Mouse (Mus musculus) bone marrow, adult 2 months (tissue): Measurements from ENCODE around the gene Epm2aip1.

Experiments used
- CTCF ChIP-seq: fragments of 200-500 bp; IDR thresholded peaks from 2 replicates; pipeline ENCODE4 v1.5.1; 2011; ENCODE audit warnings: low read length, control low read depth; ENCODE audit not compliant: control insufficient read depth, insufficient read depth
- POLR2A ChIP-seq: fragments of 200-500 bp; IDR thresholded peaks from 2 replicates; pipeline ENCODE4 v1.6.1; 2011; ENCODE audit warnings: low read depth, mild to moderate bottlenecking, control low read depth, low read length, borderline replicate concordance; ENCODE audit not compliant: control insufficient read depth

- no peak for TF ChIP-seq CTCF
- TF ChIP-seq POLR2A = no peak
Observed at GRCm38 (mm10) chr9:111313793-111314192, 42.1 kb downstream of the Epm2aip1 start.
